Mouse (Mus musculus): ENCODE data around the gene Pgrmc1. TPM values are rescaled to one million over a fixed set of nuclear protein-coding genes. Genes with fewer than 3 reads are reported as not detected.
A peak's percentile ranks its signal among the peaks of the same experiment; 100 is the strongest.

Gene Pgrmc1
- polyA plus RNA-seq, 1 experiment from 2014 or later, result 280 TPM

DNA sequence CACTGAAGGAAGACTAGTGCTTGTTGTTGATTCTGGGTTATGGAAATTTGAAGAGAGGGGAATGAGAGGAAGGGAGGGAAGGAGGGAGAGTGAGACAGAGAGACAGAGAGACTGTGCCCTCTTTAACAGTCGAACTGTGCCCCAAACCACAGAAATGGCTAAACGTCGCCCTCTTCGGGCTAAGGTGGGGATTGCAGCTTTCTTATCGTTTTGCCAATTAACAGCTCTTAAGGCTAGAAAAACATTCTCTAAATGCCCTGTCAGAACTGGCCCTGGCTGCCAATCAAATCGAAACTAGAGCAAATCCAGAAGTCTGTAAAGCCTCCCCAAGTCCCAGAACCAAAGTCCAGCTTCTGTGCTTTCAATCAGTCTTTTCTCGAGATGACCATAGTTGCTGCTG is 36.4 kb upstream of the Pgrmc1 start:
- WGBS, result 11% methylated on average over 7 of the region's 7 CpGs

DNA sequence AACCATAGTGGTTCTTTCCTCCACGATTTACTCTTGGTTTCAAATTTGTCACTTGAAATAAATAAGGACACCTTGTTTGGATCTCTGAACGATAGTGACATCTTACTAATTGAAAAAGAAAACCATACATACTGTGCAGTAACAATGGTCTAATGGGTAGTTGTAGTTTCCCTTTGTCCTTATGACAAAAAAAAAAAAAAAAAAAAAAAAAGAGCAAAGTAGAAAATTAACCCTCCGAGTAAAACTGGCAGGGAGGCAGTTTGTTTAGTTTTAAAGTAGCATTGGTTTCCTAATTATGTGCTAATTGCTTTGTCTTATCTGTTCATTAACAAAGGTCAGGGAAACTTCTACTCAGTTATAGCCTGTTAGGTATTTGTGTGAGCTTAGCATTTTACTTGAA is 35.9 kb upstream of the Pgrmc1 start:
- ATAC-seq (ENCODE audit: low read depth) (no peak), DNase-seq (ENCODE audit: low spot score) (no peak)
- Histone ChIP-seq H3K4me3 (ENCODE audit: low read depth, low read length) (no peak overlapping the region), H3K9me3 (ENCODE audit: control insufficient read depth, low read length) (no peaks in the 10 kb centered on the region), H3K9ac (ENCODE audit: low read depth, low read length) (no peak overlapping the region), H3K27me3 (replicated peaks; ENCODE audit: control insufficient read depth, insufficient read depth, low read length) (no peaks in the 10 kb centered on the region), H3K27ac (replicated peaks; ENCODE audit: low read depth, low read length) (no peak overlapping the region), H3K36me3 (ENCODE audit: control insufficient read depth, insufficient read depth, low read length) (no peaks in the 10 kb centered on the region), H3K4me1 (ENCODE audit: control insufficient read depth, insufficient read depth, low read length) (no peaks in the 10 kb centered on the region), H3K4me2 (ENCODE audit: low read depth, low read length) (no peak overlapping the region)
- WGBS, result 39% methylated on average over 3 of the region's 3 CpGs

More for the DNA sequence above, 36.4 kb upstream of the Pgrmc1 start:
- H3K4me3 ChIP-seq (ENCODE audit: low read depth, low read length), result no peak overlapping the region
- no peaks in the 10 kb centered on the region for H3K9me3 ChIP-seq (ENCODE audit: control insufficient read depth, low read length)
- 0 out of 2 replicates have a peak overlapping the region, but pooled peaks have one; percentile 15 for H3K4me2 ChIP-seq (ENCODE audit: low read depth, low read length)
- no peak overlapping the region for H3K27ac ChIP-seq (replicated peaks; ENCODE audit: low read depth, low read length)
- no peaks in the 10 kb centered on the region for H3K27me3 ChIP-seq (replicated peaks; ENCODE audit: control insufficient read depth, insufficient read depth, low read length)
- DNase-seq (ENCODE audit: low spot score) (peak; percentile 23), ATAC-seq (ENCODE audit: low read depth) (no peak)
- no peaks in the 10 kb centered on the region for H3K36me3 ChIP-seq (ENCODE audit: control insufficient read depth, insufficient read depth, low read length)
- H3K4me1 ChIP-seq (ENCODE audit: control insufficient read depth, insufficient read depth, low read length), result no peaks in the 10 kb centered on the region
- H3K9ac ChIP-seq (ENCODE audit: low read depth, low read length), result no peak overlapping the region

DNA sequence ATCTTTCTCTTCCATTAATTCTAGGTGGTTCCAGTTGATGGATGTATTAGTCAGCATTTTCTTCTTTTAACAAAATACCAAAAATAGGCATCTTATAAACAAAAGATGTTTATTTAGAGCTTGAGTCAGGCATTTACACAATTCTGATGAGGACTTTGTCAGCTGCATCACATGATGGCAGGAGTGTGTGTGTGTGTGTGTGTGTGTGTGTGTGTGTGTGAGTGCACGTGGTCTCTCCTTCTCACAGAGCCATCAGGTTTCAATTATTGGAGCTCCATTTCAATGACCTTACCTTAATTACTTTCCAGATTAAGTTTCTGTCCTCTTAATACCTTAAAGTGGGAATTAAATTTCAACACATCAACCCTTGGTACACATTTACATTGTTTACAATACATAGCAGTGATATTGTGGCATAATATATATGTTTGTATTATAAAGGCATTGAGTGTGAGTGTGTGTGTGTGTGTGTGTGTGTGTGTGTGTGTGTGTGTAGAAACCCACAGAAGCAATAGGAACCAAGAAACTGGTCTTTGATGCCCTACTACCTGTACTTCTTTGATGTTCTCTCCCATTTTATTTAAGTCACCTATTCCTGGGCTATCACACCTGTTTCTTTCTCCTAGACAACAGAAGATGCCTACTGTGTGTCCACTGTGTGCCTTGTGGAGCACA is 11.2 kb upstream of the Pgrmc1 start:
- no peak for DNase-seq (ENCODE audit: low spot score)
- no peak overlapping the region for H3K4me2 ChIP-seq (ENCODE audit: low read depth, low read length)
- no peaks in the 10 kb centered on the region for H3K4me1 ChIP-seq (ENCODE audit: control insufficient read depth, insufficient read depth, low read length)
- no peak overlapping the region for H3K9ac ChIP-seq (ENCODE audit: low read depth, low read length)
- H3K4me3 ChIP-seq (ENCODE audit: low read depth, low read length), result no peak overlapping the region
- 35% methylated on average over 1 of the region's 1 CpGs for WGBS
- no peaks in the 10 kb centered on the region for H3K27me3 ChIP-seq (replicated peaks; ENCODE audit: control insufficient read depth, insufficient read depth, low read length)
- no peaks in the 10 kb centered on the region for H3K9me3 ChIP-seq (ENCODE audit: control insufficient read depth, low read length)
- no peak for ATAC-seq (ENCODE audit: low read depth)
- no peak overlapping the region for H3K27ac ChIP-seq (replicated peaks; ENCODE audit: low read depth, low read length)
- no peaks in the 10 kb centered on the region for H3K36me3 ChIP-seq (ENCODE audit: control insufficient read depth, insufficient read depth, low read length)

DNA sequence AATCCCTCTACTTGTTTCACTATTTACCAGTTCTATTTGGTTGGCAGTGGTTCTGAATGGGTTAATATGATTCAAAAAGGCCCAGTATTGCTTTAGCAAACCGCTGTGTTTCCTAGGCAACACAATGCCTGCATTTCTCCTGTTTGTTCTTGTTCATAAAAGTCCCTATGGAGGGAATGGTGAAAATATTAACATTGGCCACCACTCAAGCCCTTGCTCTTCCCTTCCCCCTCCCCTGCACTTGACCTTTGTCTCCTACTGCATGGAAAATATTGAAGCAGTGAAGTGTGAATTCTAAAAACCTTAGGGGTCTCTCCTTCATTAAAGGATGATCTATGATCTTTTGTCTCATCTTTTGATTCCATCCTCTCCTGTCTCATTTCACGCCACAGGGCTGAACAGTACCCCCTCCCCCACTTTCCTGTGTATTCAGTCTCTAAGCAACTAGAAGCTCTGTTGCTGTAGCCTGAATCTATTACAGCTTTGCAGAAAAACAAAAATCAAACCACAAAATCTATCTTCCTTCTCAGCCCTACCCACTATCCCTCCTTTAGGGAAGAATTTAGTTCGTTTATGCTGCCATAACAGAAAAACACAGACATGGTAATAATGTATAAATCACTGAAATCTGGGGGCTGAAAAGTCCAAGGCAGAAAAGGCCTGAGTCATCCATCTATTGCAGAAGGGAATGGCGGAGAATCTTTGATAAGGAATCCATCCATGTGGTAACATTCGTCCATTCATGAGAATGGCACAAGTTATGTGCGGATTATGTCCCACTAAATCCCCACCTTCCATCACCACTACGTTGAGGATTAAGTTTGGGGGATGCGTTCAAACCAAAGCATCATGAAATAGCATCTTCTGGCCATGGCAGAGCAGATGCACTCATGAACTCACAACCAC is 10.4 kb upstream of the Pgrmc1 start:
- H3K27me3 ChIP-seq (replicated peaks; ENCODE audit: control insufficient read depth, insufficient read depth, low read length), result no peaks in the 10 kb centered on the region
- no peak overlapping the region for H3K27ac ChIP-seq (replicated peaks; ENCODE audit: low read depth, low read length)
- no peaks in the 10 kb centered on the region for H3K9me3 ChIP-seq (ENCODE audit: control insufficient read depth, low read length)
- ATAC-seq (ENCODE audit: low read depth), result 0 out of 2 replicates have a peak, but pooled peaks have one; percentile 30
- H3K4me1 ChIP-seq (ENCODE audit: control insufficient read depth, insufficient read depth, low read length), result no peaks in the 10 kb centered on the region
- H3K4me3 ChIP-seq (ENCODE audit: low read depth, low read length), result no peak overlapping the region
- WGBS, result 71% methylated on average over 8 of the region's 8 CpGs
- H3K9ac ChIP-seq (ENCODE audit: low read depth, low read length), result no peak overlapping the region
- no peak overlapping the region for H3K4me2 ChIP-seq (ENCODE audit: low read depth, low read length)
- DNase-seq (ENCODE audit: low spot score), result peak; percentile 39
- no peaks in the 10 kb centered on the region for H3K36me3 ChIP-seq (ENCODE audit: control insufficient read depth, insufficient read depth, low read length)

DNA sequence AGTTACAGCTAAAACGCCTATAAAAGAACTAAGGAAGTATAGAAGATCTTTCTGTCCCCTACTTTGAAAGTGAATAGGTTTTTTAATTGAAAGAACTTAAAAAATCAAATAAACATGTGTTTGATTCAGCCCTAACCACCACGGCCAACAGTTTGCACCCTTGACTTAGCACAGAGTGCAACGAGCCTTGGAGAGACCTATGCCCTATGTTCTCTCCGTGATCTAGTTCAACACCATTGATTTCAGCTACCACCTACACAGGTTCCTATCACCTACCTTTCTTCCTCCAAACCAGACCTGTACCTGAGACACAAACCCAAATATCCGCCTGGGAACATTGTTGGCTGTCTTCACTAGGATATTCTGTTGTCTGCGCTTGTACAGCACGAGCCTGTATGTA is 7.7 kb upstream of the Pgrmc1 start:
- no peaks in the 10 kb centered on the region for H3K36me3 ChIP-seq (ENCODE audit: control insufficient read depth, insufficient read depth, low read length)
- no peak overlapping the region for H3K4me3 ChIP-seq (ENCODE audit: low read depth, low read length)
- no peak overlapping the region for H3K27ac ChIP-seq (replicated peaks; ENCODE audit: low read depth, low read length)
- H3K4me1 ChIP-seq (ENCODE audit: control insufficient read depth, insufficient read depth, low read length), result no peaks in the 10 kb centered on the region
- no peak overlapping the region for H3K4me2 ChIP-seq (ENCODE audit: low read depth, low read length)
- DNase-seq (ENCODE audit: low spot score) (no peak), ATAC-seq (ENCODE audit: low read depth) (no peak)
- H3K9me3 ChIP-seq (ENCODE audit: control insufficient read depth, low read length), result no peaks in the 10 kb centered on the region
- no peak overlapping the region for H3K9ac ChIP-seq (ENCODE audit: low read depth, low read length)
- no peaks in the 10 kb centered on the region for H3K27me3 ChIP-seq (replicated peaks; ENCODE audit: control insufficient read depth, insufficient read depth, low read length)
- 77% methylated on average over 7 of the region's 7 CpGs for WGBS

DNA sequence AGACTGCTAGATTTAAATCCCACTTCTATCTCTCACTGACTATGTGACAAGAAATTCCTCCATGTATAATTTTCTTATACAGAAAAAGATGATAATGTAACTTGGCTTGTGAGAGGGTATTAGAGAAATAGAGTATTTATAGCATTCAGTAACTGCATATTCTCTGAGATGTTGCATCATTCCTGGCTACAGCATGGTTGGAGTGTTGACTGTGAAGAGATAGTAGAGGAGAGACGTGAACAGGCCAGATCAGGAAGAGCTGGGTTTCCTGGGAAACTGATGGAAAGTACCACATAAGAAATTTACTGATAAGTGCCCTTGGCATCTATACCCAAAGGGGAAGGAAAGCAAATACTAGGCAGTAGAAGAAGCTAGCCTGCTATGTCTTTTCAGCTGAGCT is 6.9 kb upstream of the Pgrmc1 start:
- Histone ChIP-seq H3K36me3 (ENCODE audit: control insufficient read depth, insufficient read depth, low read length) (no peaks in the 10 kb centered on the region), H3K9me3 (ENCODE audit: control insufficient read depth, low read length) (no peaks in the 10 kb centered on the region), H3K4me2 (ENCODE audit: low read depth, low read length) (no peak overlapping the region), H3K27me3 (replicated peaks; ENCODE audit: control insufficient read depth, insufficient read depth, low read length) (no peaks in the 10 kb centered on the region), H3K9ac (ENCODE audit: low read depth, low read length) (no peak overlapping the region), H3K4me1 (ENCODE audit: control insufficient read depth, insufficient read depth, low read length) (no peaks in the 10 kb centered on the region), H3K4me3 (ENCODE audit: low read depth, low read length) (no peak overlapping the region), H3K27ac (replicated peaks; ENCODE audit: low read depth, low read length) (no peak overlapping the region)
- no peak for DNase-seq (ENCODE audit: low spot score)
- WGBS, result 54% methylated on average over 1 of the region's 1 CpGs
- ATAC-seq (ENCODE audit: low read depth), result no peak

DNA sequence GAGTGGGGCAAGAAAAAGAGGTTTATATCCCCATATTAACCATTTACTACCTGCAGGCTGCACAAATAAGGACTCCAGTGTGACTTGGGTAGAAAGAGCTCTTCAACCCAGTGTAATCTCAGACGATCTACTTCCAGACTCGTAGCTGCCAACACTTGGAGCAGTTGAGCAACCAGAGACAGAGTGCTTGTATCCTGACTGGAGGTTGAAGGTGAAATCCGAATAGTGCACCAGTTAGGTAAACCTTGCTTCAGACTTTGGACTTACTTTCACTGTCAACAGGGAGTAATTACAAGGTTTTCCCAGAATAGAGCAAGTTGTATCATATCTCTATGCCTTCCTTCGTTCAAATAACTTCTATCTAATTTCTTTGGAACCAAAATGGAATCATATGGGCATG is 6.5 kb upstream of the Pgrmc1 start:
- WGBS, result 73% methylated on average over 4 of the region's 4 CpGs
- Histone ChIP-seq H3K36me3 (ENCODE audit: control insufficient read depth, insufficient read depth, low read length) (no peaks in the 10 kb centered on the region), H3K9me3 (ENCODE audit: control insufficient read depth, low read length) (no peaks in the 10 kb centered on the region), H3K4me1 (ENCODE audit: control insufficient read depth, insufficient read depth, low read length) (no peaks in the 10 kb centered on the region), H3K4me2 (ENCODE audit: low read depth, low read length) (no peak overlapping the region), H3K9ac (ENCODE audit: low read depth, low read length) (no peak overlapping the region), H3K4me3 (ENCODE audit: low read depth, low read length) (no peak overlapping the region), H3K27me3 (replicated peaks; ENCODE audit: control insufficient read depth, insufficient read depth, low read length) (no peaks in the 10 kb centered on the region), H3K27ac (replicated peaks; ENCODE audit: low read depth, low read length) (no peak overlapping the region)
- DNase-seq (ENCODE audit: low spot score), result no peak
- ATAC-seq (ENCODE audit: low read depth), result no peak

DNA sequence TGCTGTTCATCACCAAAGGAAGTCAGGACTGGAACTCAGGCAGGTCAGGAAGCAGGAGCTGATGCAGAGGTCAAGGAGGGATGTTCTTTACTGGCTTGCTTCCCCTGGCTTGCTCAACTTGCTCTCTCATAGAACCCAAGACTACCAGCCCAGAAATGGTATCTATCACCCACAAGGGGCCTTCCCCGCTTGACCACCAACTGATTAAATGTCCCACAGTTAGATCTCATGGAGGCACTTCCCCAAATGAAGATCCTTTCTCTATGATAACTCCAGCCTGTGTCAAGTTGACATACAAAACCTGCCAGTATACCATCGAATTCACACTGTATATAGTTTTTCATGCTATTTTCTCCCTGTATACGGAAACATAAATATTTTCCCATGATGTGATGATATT is 2.8 kb upstream of the Pgrmc1 start:
- DNase-seq (ENCODE audit: low spot score), result no peak
- Histone ChIP-seq H3K4me1 (ENCODE audit: control insufficient read depth, insufficient read depth, low read length) (no peaks in the 10 kb centered on the region; the same call in 1 of the 2 replicates), H3K27me3 (replicated peaks; ENCODE audit: control insufficient read depth, insufficient read depth, low read length) (no peaks in the 10 kb centered on the region), H3K9me3 (ENCODE audit: control insufficient read depth, low read length) (no peaks in the 10 kb centered on the region), H3K4me2 (ENCODE audit: low read depth, low read length) (no peak overlapping the region), H3K4me3 (ENCODE audit: low read depth, low read length) (no peak overlapping the region), H3K36me3 (ENCODE audit: control insufficient read depth, insufficient read depth, low read length) (no peaks in the 10 kb centered on the region), H3K27ac (replicated peaks; ENCODE audit: low read depth, low read length) (no peak overlapping the region), H3K9ac (ENCODE audit: low read depth, low read length) (no peak overlapping the region)
- WGBS, result 86% methylated on average over 3 of the region's 3 CpGs
- no peak for ATAC-seq (ENCODE audit: low read depth)
